Mouse (Mus musculus) layer of hippocampus, adult 2 months (tissue): ENCODE results near the gene Galnt10. TPM values are rescaled to one million over a fixed set of nuclear protein-coding genes. Genes with fewer than 3 reads are reported as not detected.

Experiments used
- DNase-seq, 2 experiments: peaks; one replicate each; pipeline ENCODE4 v3.0.0; 2022; ENCODE audit warnings: low spot score in 2 of 2
- H3K27ac ChIP-seq: fragments of 200-600 bp; 2 replicates; pipeline ENCODE4 v1.8.1; 2022
- H3K4me3 ChIP-seq: fragments of 200-600 bp; 2 replicates; pipeline ENCODE4 v1.8.1; 2022; ENCODE audit warnings: mild to moderate bottlenecking
- CTCF ChIP-seq: fragments of 200-600 bp; conservative IDR thresholded peaks from 2 replicates; pipeline ENCODE4 v1.8.1; 2022; ENCODE audit warnings: antibody characterized with exemption, mild to moderate bottlenecking, moderate library complexity
- total RNA-seq, 2 experiments: library from RNA; stranded (reverse); gene quantifications; 2 replicates each; pipeline ENCODE4 v1.2.3; 2021

The Galnt10 gene
- total RNA-seq, 2 experiments from 2014 or later: 6.3 TPM

- Histone ChIP-seq H3K4me3 (no peak overlapping the region), H3K27ac (no peak overlapping the region)
- no peak for TF ChIP-seq CTCF
- no peak for DNase-seq
Observed at GRCm38 (mm10) chr11:57671797-57672196, 26.6 kb downstream of the Galnt10 start.

- H3K4me3 ChIP-seq: no peak overlapping the region
- no peak overlapping the region for H3K27ac ChIP-seq
- DNase-seq: no peak
- no peak for TF ChIP-seq CTCF
Observed at GRCm38 (mm10) chr11:57672995-57673394, 27.8 kb downstream of the Galnt10 start.

GRCm38 (mm10) chr11:57673977-57674687 is 28.9 kb downstream of the Galnt10 start:
- no peak for DNase-seq

GRCm38 (mm10) chr11:57677261-57677660 is 32.0 kb downstream of the Galnt10 start:
- H3K4me3 ChIP-seq: no peak overlapping the region
- no peak for DNase-seq
- TF ChIP-seq CTCF: no peak
- H3K27ac ChIP-seq: no peak overlapping the region

More at GRCm38 (mm10) chr11:57673977-57674687, 28.9 kb downstream of the Galnt10 start:
- no peak overlapping the region for H3K4me3 ChIP-seq
- peak overlapping the region; percentile 73 for H3K27ac ChIP-seq
- no peak for TF ChIP-seq CTCF

GRCm38 (mm10) chr11:57682589-57682988 is 37.3 kb downstream of the Galnt10 start:
- Histone ChIP-seq H3K4me3 (no peak overlapping the region), H3K27ac (no peak overlapping the region)
- TF ChIP-seq CTCF: no peak
- no peak for DNase-seq

- no peak overlapping the region for H3K4me3 ChIP-seq
- TF ChIP-seq CTCF: no peak
- no peak for DNase-seq
- no peak overlapping the region for H3K27ac ChIP-seq
Observed at GRCm38 (mm10) chr11:57683125-57683524, 37.9 kb downstream of the Galnt10 start.

- no peak for TF ChIP-seq CTCF
- no peak for DNase-seq
- Histone ChIP-seq H3K4me3 (no peak overlapping the region), H3K27ac (no peak overlapping the region)
Observed at GRCm38 (mm10) chr11:57683931-57684330, 38.7 kb downstream of the Galnt10 start.

- TF ChIP-seq CTCF: no peak
Observed at GRCm38 (mm10) chr11:57684891-57685290, 39.6 kb downstream of the Galnt10 start.

GRCm38 (mm10) chr11:57685689-57686454 is 40.6 kb downstream of the Galnt10 start:
- no peak for TF ChIP-seq CTCF
- Histone ChIP-seq H3K27ac (no peak overlapping the region), H3K4me3 (no peak overlapping the region)
- DNase-seq: no peak

More at GRCm38 (mm10) chr11:57684891-57685290, 39.6 kb downstream of the Galnt10 start:
- no peak for DNase-seq
- H3K4me3 ChIP-seq: no peak overlapping the region
- no peak overlapping the region for H3K27ac ChIP-seq

- TF ChIP-seq CTCF: no peak
- no peak overlapping the region for H3K27ac ChIP-seq
- H3K4me3 ChIP-seq: no peak overlapping the region
- DNase-seq: no peak
Observed at GRCm38 (mm10) chr11:57686797-57687196, 41.6 kb downstream of the Galnt10 start.

GRCm38 (mm10) chr11:57687258-57687657 is 42.0 kb downstream of the Galnt10 start:
- no peak overlapping the region for H3K27ac ChIP-seq
- DNase-seq: no peak
- H3K4me3 ChIP-seq: no peak overlapping the region
- no peak for TF ChIP-seq CTCF

GRCm38 (mm10) chr11:57688179-57688929 is 43.1 kb downstream of the Galnt10 start:
- no peak for TF ChIP-seq CTCF
- H3K27ac ChIP-seq: no peak overlapping the region

GRCm38 (mm10) chr11:57689811-57690210 is 44.6 kb downstream of the Galnt10 start:
- no peak overlapping the region for H3K4me3 ChIP-seq
- no peak for DNase-seq
- no peak for TF ChIP-seq CTCF

More at GRCm38 (mm10) chr11:57688179-57688929, 43.1 kb downstream of the Galnt10 start:
- H3K4me3 ChIP-seq: no peak overlapping the region
- no peak for DNase-seq

More at GRCm38 (mm10) chr11:57689811-57690210, 44.6 kb downstream of the Galnt10 start:
- H3K27ac ChIP-seq: no peak overlapping the region
